Mouse (Mus musculus): ENCODE results near the gene Mup10. TPM values are rescaled to one million over a fixed set of nuclear protein-coding genes. Genes with fewer than 3 reads are reported as not detected.
"Not testable (repeated sequence)": the region's sequence is repeated elsewhere in the genome, so short reads cannot be mapped to it uniquely, and the experiment has no call there.

Gene Mup10
- not detected in 2 replicates for polyA plus RNA-seq (2015; fragmentation: Nextera tagmentation; extraction: Ambion mirVana)

DNA sequence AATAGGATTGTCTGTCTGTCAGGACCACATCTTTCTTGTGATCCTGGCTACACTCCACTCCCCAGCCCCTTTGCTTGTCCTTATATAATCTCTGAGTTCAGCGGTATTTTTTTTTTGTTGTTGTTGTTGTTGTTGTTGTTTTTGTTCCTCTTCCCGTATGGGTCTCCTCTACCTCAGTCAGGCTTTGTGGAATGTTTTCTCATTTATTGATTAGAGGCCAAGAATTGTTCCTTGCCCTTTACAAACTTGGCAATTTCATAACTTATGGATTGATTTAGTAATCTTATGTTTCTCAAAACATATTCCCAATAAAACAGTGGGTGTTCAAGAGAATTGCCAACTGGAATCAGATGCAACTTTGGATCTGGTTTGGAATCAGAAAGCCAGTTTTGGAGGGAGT, at the start of gene Mup10:
Gene Mup10, minus strand, starts transcription at position 101 of the 400 bp plus-strand sequence.
- 94% methylated on average over 2 of the region's 2 CpGs for WGBS
- not testable (repeated sequence) for H3K4me3 ChIP-seq; H3K27ac ChIP-seq; H3K4me2 ChIP-seq; H3K9me3 ChIP-seq; H3K27me3 ChIP-seq (replicated peaks); ATAC-seq (replicated peaks); H3K36me3 ChIP-seq (replicated peaks); H3K9ac ChIP-seq; H3K4me1 ChIP-seq

Other genes starting within 250 kb of the Mup10 start
- not detected in 2 replicates for gene Mup9, start 160.2 kb downstream of the Mup10 start, polyA plus RNA-seq (2015; fragmentation: Nextera tagmentation; extraction: Ambion mirVana)
- gene Mup1, start 80.2 kb downstream of the Mup10 start, polyA plus RNA-seq (2015; fragmentation: Nextera tagmentation; extraction: Ambion mirVana) = not detected in 2 replicates
- not detected in 2 replicates for gene Mup11, start 80.2 kb upstream of the Mup10 start, polyA plus RNA-seq (2015; fragmentation: Nextera tagmentation; extraction: Ambion mirVana)
- gene Mup12, start 159.1 kb upstream of the Mup10 start, polyA plus RNA-seq (2015; fragmentation: Nextera tagmentation; extraction: Ambion mirVana) = not detected in 2 replicates
- not detected in 2 replicates for gene Mup22, start 239.3 kb upstream of the Mup10 start, polyA plus RNA-seq (2015; fragmentation: Nextera tagmentation; extraction: Ambion mirVana)